Mouse (Mus musculus) small intestine, adult 2 months (tissue): ENCODE results near the gene Icam1. TPM values are rescaled to one million over a fixed set of nuclear protein-coding genes. Genes with fewer than 3 reads are reported as not detected.
A peak's percentile ranks its signal among the peaks of the same experiment; 100 is the strongest.

ENCODE experiments used
- H3K27ac ChIP-seq: fragments of 200-500 bp; 2 replicates; pipeline ENCODE4 v1.5.1; 2012; ENCODE audit warnings: low read depth, low read length, control low read depth, inconsistent platforms; ENCODE audit not compliant: insufficient read depth
- H3K27me3 ChIP-seq: fragments of 200-500 bp; 2 replicates; pipeline ENCODE4 v1.6.1; 2012; ENCODE audit warnings: mild to moderate bottlenecking, moderate library complexity, low read length, inconsistent platforms; ENCODE audit not compliant: control insufficient read depth, insufficient read depth
- H3K36me3 ChIP-seq: fragments of 200-500 bp; 2 replicates; pipeline ENCODE4 v1.6.1; 2012; ENCODE audit warnings: mild to moderate bottlenecking, low read length, control low read depth, inconsistent platforms; ENCODE audit not compliant: control insufficient read depth, insufficient read depth
- H3K4me1 ChIP-seq: fragments of 200-500 bp; 2 replicates; pipeline ENCODE4 v1.6.1; 2012; ENCODE audit warnings: low read length, inconsistent platforms, mixed read lengths; ENCODE audit not compliant: control insufficient read depth, insufficient read depth, insufficient read length
- H3K4me3 ChIP-seq: fragments of 200-500 bp; 2 replicates; pipeline ENCODE4 v1.5.1; 2012; ENCODE audit warnings: low read depth, mild to moderate bottlenecking, control low read depth, inconsistent platforms, low read length, moderate library complexity
- CTCF ChIP-seq: fragments of 200-500 bp; IDR thresholded peaks from 2 replicates; pipeline ENCODE4 v1.5.1; 2012; ENCODE audit warnings: low read depth, mild to moderate bottlenecking, control low read depth, inconsistent platforms, low read length, moderate library complexity, mixed read lengths; ENCODE audit not compliant: insufficient replicate concordance, insufficient read length; ENCODE audit errors: extremely low read depth
- POLR2A ChIP-seq: fragments of 200-500 bp; IDR thresholded peaks from 2 replicates; pipeline ENCODE4 v1.6.1; 2012; ENCODE audit warnings: low read depth, mild to moderate bottlenecking, control low read depth, inconsistent platforms, low read length, moderate library complexity
- WGBS: fragments of 180-500 bp; shearing (Covaris S2); methylation state at CpG from one replicate; pipeline ENCODE4 v1.1.7; 2018; 5-methylcytosine and 5-hydroxymethylcytosine counted together
- polyA plus RNA-seq: library from polyadenylated mRNA; depleted of rRNA; stranded (reverse); fragments of >200 nt; gene quantifications from 2 replicates; pipeline ENCODE4 v1.2.3, GENCODE M21; 2012; rRNA removed

The Icam1 gene
- polyA plus RNA-seq = 6.8 and 9.4 TPM in 2 replicates

GRCm38 (mm10) chr9:21015571-21016130, at the start of gene Icam1:
Icam1 (plus strand) TSS chr9:21015985.
- Histone ChIP-seq H3K27me3 (no peaks in the 10 kb centered on the region), H3K36me3 (no peaks in the 10 kb centered on the region), H3K4me1 (peaks cover 7% of the 10 kb centered on the region), H3K27ac (peak within 1 kb of the TSS; percentile 26), H3K4me3 (peak within 1 kb of the TSS; percentile 62)
- TF ChIP-seq POLR2A = peak; percentile 86
- no peak for TF ChIP-seq CTCF
- WGBS = 1% methylated on average over 30 of the region's 30 CpGs

- Histone ChIP-seq H3K27me3 (no peaks in the 10 kb centered on the region), H3K27ac (no peak overlapping the region), H3K4me3 (no peak overlapping the region), H3K4me1 (no peaks in the 10 kb centered on the region; the same call in 1 of the 2 replicates), H3K36me3 (no peaks in the 10 kb centered on the region)
- WGBS = 87% methylated on average over 3 of the region's 3 CpGs
- TF ChIP-seq POLR2A (no peak), CTCF (no peak)
Measured at GRCm38 (mm10) chr9:20966008-20966407, 49.8 kb upstream of the Icam1 start.

- H3K27me3 ChIP-seq = no peaks in the 10 kb centered on the region
- TF ChIP-seq CTCF (no peak), POLR2A (no peak)
- WGBS = 77% methylated on average over 5 of the region's 5 CpGs
Measured at GRCm38 (mm10) chr9:20966747-20967146, 49.0 kb upstream of the Icam1 start.

GRCm38 (mm10) chr9:20971751-20972140, 44.0 kb upstream of the Icam1 start:
- Histone ChIP-seq H3K27ac (no peak overlapping the region), H3K4me3 (no peak overlapping the region), H3K36me3 (no peaks in the 10 kb centered on the region), H3K27me3 (no peaks in the 10 kb centered on the region), H3K4me1 (peaks cover 9% of the 10 kb centered on the region)
- TF ChIP-seq POLR2A (no peak), CTCF (no peak)
- 85% methylated on average over 7 of the region's 7 CpGs for WGBS

More at GRCm38 (mm10) chr9:20966747-20967146, 49.0 kb upstream of the Icam1 start:
- H3K4me1 ChIP-seq = no peaks in the 10 kb centered on the region
- no peak overlapping the region for H3K4me3 ChIP-seq
- no peaks in the 10 kb centered on the region for H3K36me3 ChIP-seq
- no peak overlapping the region for H3K27ac ChIP-seq

- no peaks in the 10 kb centered on the region for H3K27me3 ChIP-seq
- peak overlapping the region; percentile 51 for H3K27ac ChIP-seq
- WGBS = 58% methylated on average over 28 of the region's 28 CpGs
- H3K4me3 ChIP-seq = peak overlapping the region; percentile 5; the same call in 1 of the 2 replicates
- no peaks in the 10 kb centered on the region for H3K36me3 ChIP-seq
- no peak for TF ChIP-seq POLR2A
- no peak for TF ChIP-seq CTCF
- H3K4me1 ChIP-seq = peaks cover 10% of the 10 kb centered on the region
Measured at GRCm38 (mm10) chr9:20972141-20972992, 43.4 kb upstream of the Icam1 start.

- no peak overlapping the region for H3K4me3 ChIP-seq
- WGBS = 92% methylated on average over 4 of the region's 4 CpGs
- H3K4me1 ChIP-seq = peaks cover 10% of the 10 kb centered on the region
- TF ChIP-seq CTCF (no peak), POLR2A (no peak)
- H3K36me3 ChIP-seq = no peaks in the 10 kb centered on the region
- no peaks in the 10 kb centered on the region for H3K27me3 ChIP-seq
- H3K27ac ChIP-seq = peak overlapping the region; percentile 51
Measured at GRCm38 (mm10) chr9:20973001-20973681, 42.6 kb upstream of the Icam1 start.

- Histone ChIP-seq H3K4me1 (peaks cover 10% of the 10 kb centered on the region), H3K4me3 (no peak overlapping the region), H3K27me3 (no peaks in the 10 kb centered on the region), H3K27ac (peak overlapping the region; percentile 24; the same call in 1 of the 2 replicates), H3K36me3 (no peaks in the 10 kb centered on the region)
- WGBS = 64% methylated on average over 6 of the region's 6 CpGs
- TF ChIP-seq CTCF = no peak
- TF ChIP-seq POLR2A = no peak
Measured at GRCm38 (mm10) chr9:20973682-20974075, 42.1 kb upstream of the Icam1 start.
